Mouse (Mus musculus) left cerebral cortex, postnatal 25 days (tissue): ENCODE results near the gene Sohlh1. TPM values are rescaled to one million over a fixed set of nuclear protein-coding genes. Genes with fewer than 3 reads are reported as not detected.
"Not testable (repeated sequence)": the region's sequence is repeated elsewhere in the genome, so short reads cannot be mapped to it uniquely, and the experiment has no call there.

Experiments
- DNase-seq, 2 experiments: peaks; one replicate each; pipeline ENCODE4 v3.0.0; 2022; ENCODE audit warnings: low spot score in 2 of 2, mixed read lengths in 1 of 2
- intact Hi-C: fragments of 180-260 bp; cut with DNase I; formaldehyde crosslinking; loops from one replicate; pipeline ENCODE4 v1.15.1; 2025
- total RNA-seq, 2 experiments: library from RNA; stranded (reverse); gene quantifications; 2 replicates each; pipeline ENCODE4 v1.2.3; 2021

Gene Sohlh1
- total RNA-seq, 2 experiments from 2014 or later: not detected

- intact Hi-C loops: loop anchor here (10.0 kb wide), 1 partner anchor 158 kb away; no protein-coding TSS in a partner anchor
- DNase-seq: no peak
Measured at GRCm38 (mm10) chr2:25846516-25846915, 532 bp downstream of the Sohlh1 start.

DNA sequence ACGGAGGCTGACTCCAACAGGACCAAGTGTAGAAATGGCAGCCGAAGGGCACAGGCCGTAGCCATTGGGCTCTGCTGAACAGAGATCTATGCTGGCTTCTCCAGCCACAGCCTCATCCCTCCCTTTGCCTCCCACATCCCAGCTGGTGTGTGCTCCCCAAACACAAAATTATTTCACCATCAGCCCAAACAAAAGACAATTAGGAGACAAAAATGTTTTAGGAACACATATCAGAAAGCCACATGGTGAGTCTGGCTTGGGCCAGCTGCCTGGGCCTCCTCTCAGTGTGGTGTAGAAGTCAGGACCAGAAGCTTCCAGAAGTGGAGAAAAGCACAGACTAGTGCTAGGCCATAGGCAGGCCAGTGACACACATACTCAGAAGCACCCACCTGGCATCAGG, 3.0 kb downstream of the Sohlh1 start:
- no peak for DNase-seq
- intact Hi-C loops: loop anchor here (10.0 kb wide), 1 partner anchor 161 kb away; no protein-coding TSS in a partner anchor

DNA sequence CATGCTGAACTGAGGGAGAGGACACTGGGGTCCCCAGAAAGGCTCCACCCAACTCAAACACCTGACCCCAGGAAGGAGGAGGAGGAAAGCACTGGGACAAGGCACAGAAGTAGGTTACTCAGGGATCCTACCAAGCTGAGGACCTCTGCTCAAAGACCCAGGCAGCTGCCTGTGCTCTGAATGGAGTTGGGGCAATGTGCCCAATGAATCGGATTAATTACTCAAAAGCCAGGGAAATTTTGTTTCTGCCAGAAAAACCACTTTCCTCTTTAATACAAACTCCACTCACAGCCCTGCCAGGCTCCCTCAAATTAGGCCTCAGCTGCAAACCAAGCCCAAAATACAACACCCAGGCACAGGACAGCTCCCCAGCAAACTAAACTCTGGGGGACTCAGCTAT, 4.3 kb downstream of the Sohlh1 start:
- intact Hi-C loops: loop anchor here (10.0 kb wide), 1 partner anchor 162 kb away; no protein-coding TSS in a partner anchor

GRCm38 (mm10) chr2:25842161-25842560, 4.9 kb downstream of the Sohlh1 start:
- intact Hi-C loops: loop anchor here (10.0 kb wide), 1 partner anchor 163 kb away; no protein-coding TSS in a partner anchor
- peak in 1 of 2 experiments; percentile 61 for DNase-seq

More for the DNA sequence above, 4.3 kb downstream of the Sohlh1 start:
- DNase-seq: peak; percentile 26 to 63

DNA sequence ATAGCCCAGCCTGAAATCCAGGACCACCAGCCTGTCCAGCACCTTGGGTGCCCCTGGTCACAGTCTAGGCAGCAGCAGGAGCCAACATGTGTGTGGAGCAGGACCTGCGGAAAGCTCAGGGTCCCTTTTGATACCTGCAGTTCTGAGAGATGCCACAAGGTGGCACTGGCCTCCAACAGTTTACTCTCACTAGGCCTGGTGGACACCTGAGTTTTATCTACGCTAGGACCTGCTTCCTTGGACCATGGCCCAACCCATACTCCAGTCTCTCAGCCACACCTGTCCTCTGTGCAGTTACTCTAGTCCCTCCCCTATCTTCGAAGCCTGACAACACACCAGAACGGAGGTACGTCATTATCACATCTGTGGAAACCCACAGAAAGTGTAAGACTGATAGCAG, 10.8 kb downstream of the Sohlh1 start:
- intact Hi-C loops: loop anchor here (5.0 kb wide), 2 partner anchors 76 to 306 kb away; no protein-coding TSS in a partner anchor
- peak; percentile 79 to 84 for DNase-seq

GRCm38 (mm10) chr2:25830786-25831185, 16.3 kb downstream of the Sohlh1 start:
- intact Hi-C loops: no loop called here
- DNase-seq: no peak

DNA sequence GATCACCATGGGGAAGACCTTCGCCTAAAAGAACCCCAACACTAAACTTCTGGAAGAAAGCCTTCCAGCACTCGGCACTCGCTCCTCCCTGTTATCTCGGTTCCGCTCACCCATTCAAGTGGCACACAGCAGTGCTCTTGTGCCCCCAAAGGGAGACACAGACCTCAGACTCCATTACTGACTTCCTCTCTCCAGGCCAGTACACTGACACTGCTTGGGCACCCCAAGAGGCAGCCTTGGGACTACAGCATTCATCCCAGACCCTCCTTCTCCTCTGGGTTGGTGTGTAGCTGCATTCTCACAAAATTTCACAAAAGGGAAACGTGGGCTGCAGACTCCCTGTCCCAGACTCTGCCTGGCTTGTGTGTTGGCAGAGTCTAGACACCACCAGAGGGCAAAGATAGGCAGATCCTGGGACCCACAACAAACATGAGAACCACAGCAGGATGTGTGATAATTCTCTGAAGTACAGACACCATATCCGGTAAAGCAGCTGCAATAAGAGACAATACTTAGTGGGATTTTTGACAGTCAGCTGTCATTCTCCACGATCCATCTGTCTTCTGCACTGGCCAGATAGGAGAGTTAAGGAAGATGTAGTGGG, 18.6 kb downstream of the Sohlh1 start:
- intact Hi-C loops: loop anchor here (10.0 kb wide), 2 partner anchors 134 to 456 kb away; no protein-coding TSS in a partner anchor

DNA sequence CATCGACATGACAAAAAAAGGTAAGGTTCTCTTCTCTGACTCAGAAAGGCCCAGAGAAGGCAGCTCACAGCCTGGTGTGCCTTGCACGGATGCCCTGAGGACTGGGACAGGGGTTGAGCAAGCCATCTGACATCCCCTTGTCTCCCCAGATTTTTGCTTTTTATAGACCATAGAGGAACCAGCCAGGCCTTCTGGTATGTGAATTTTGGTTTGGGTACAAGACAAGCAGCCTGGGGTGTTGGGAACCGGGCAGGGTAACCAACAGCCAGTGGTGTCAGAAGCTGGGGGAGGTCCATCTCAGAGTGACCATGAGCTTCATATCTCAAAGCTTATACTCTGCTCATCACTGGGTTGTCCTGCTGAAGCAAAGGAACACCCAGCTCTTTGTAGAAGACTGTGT, 22.3 kb downstream of the Sohlh1 start:
- no peak for DNase-seq
- intact Hi-C loops: loop anchor here (10.0 kb wide), 2 partner anchors 130 to 460 kb away; no protein-coding TSS in a partner anchor

More for the DNA sequence above, 18.6 kb downstream of the Sohlh1 start:
- no peak for DNase-seq

DNA sequence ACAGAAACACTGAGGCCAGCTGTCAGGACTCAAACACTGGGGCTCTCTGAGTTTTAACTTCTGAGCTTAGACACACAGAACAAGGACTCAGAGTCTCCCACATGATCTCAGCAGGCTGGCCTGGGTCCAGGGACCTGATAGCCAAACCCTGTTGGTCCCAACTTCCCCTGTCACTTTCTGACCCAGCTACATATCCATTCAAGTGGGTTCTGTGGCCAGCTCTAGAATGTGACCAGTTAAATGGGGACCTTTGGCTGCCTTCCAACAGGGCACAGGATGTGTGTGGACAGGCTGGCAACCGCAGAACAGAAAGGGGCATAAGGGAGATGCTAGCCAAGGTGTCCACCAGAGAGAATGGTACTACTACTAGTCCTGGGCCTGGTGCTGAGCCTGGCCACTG, 24.2 kb downstream of the Sohlh1 start, which contains the start of gene Lcn9:
Lcn9 (plus strand) TSS at position 348 of the 400 bp plus-strand sequence.
- intact Hi-C loops: loop anchor here (10.0 kb wide), 2 partner anchors 128 to 462 kb away; no protein-coding TSS in a partner anchor
- DNase-seq: peak in 1 of 2 experiments; percentile 23

GRCm38 (mm10) chr2:25815748-25816147, 31.3 kb downstream of the Sohlh1 start, which contains the start of gene Glt6d1:
Glt6d1 (minus strand) TSS chr2:25815848.
- DNase-seq, intact Hi-C loops: not testable (repeated sequence)

GRCm38 (mm10) chr2:25813364-25813763, 33.7 kb downstream of the Sohlh1 start:
- intact Hi-C loops: no loop called here
- DNase-seq: no peak

GRCm38 (mm10) chr2:25811711-25812110, 35.3 kb downstream of the Sohlh1 start:
- intact Hi-C loops: no loop called here
- DNase-seq: no peak

GRCm38 (mm10) chr2:25798065-25798464, 49.0 kb downstream of the Sohlh1 start:
- no peak for DNase-seq
- intact Hi-C loops: no loop called here

- DNase-seq: no peak
- intact Hi-C loops: no loop called here
Measured at GRCm38 (mm10) chr2:25797635-25798034, 49.4 kb downstream of the Sohlh1 start.

Other genes with a start within 250 kb of the Sohlh1 start
- 100 to 1,000 TPM; 136 to 152 TPM for gene Rabl6, start 238.7 kb downstream of the Sohlh1 start, total RNA-seq
- gene Ccdc183, start 229.6 kb downstream of the Sohlh1 start, total RNA-seq: not detected
- 10 to 100 TPM; 26.7 to 27.7 TPM for gene Tmem141, start 225.2 kb downstream of the Sohlh1 start, total RNA-seq
- under 1 TPM; 0.44 to 0.55 TPM for gene Fcna, start 219.2 kb downstream of the Sohlh1 start, total RNA-seq
- not detected for gene Lcn8, start 194.1 kb downstream of the Sohlh1 start, total RNA-seq
- not detected for gene Lcn5, start 189.3 kb downstream of the Sohlh1 start, total RNA-seq
- gene Lcn6, start 170.5 kb downstream of the Sohlh1 start, total RNA-seq: not detected
- gene Lcn10, start 164.5 kb downstream of the Sohlh1 start, total RNA-seq: not detected
- gene Obp2a, start 147.2 kb downstream of the Sohlh1 start, total RNA-seq: not detected
- 10 to 100 TPM; 85.6 to 89.4 TPM for gene Bmyc, start 140.5 kb downstream of the Sohlh1 start, total RNA-seq
- not detected for gene Obp2b, start 110.2 kb downstream of the Sohlh1 start, total RNA-seq
- not detected for gene Lcn3, start 81.7 kb downstream of the Sohlh1 start, total RNA-seq
- not detected for gene Lcn11, start 70.2 kb downstream of the Sohlh1 start, total RNA-seq
- not detected for gene Gm13539, start 65.0 kb downstream of the Sohlh1 start, total RNA-seq
- gene Glt6d1, start 31.4 kb downstream of the Sohlh1 start, total RNA-seq: not detected
- gene Lcn9, start 24.1 kb downstream of the Sohlh1 start, total RNA-seq: not detected
- gene Kcnt1, start 16.5 kb upstream of the Sohlh1 start, total RNA-seq: 100 to 1,000 TPM; 111 to 130 TPM
- gene Camsap1, start 136.0 kb upstream of the Sohlh1 start, total RNA-seq: 100 to 1,000 TPM; 148 to 162 TPM
- 10 to 100 TPM; 59.1 to 68.2 TPM for gene Ubac1, start 174.5 kb upstream of the Sohlh1 start, total RNA-seq